Mouse (Mus musculus) MEL (cell line): ENCODE measurements around the gene Cnga3. TPM values are rescaled to one million over a fixed set of nuclear protein-coding genes. Genes with fewer than 3 reads are reported as not detected.

ENCODE experiments used
- DNase-seq: peaks from one replicate; pipeline ENCODE4 v3.0.0; 2011; ENCODE audit warnings: low read depth, low spot score
- H3K27ac ChIP-seq: 2 replicates; pipeline ENCODE4 v1.5.1; 2012; ENCODE audit warnings: low read depth, mild to moderate bottlenecking, control low read depth, low read length, moderate library complexity; ENCODE audit not compliant: control insufficient read depth
- H3K27me3 ChIP-seq, 2 experiments: fragments of 150-350 bp in 1 of 2; sonication (generic) in 1 of 2; 2 replicates each; pipeline ENCODE4 v1.6.1; 2012; ENCODE audit warnings: low read length in 2 of 2, mild to moderate bottlenecking in 2 of 2, improper control_type of control experiment in 1 of 2, moderate library complexity in 1 of 2; ENCODE audit not compliant: insufficient read depth in 2 of 2, control insufficient read depth in 1 of 2
- H3K36me3 ChIP-seq, 2 experiments: 2 replicates each; pipeline ENCODE4 v1.6.1; 2012 to 2014; ENCODE audit warnings: low read length in 2 of 2, improper control_type of control experiment in 1 of 2, inconsistent platforms in 1 of 2, mild to moderate bottlenecking in 1 of 2; ENCODE audit not compliant: insufficient read depth in 2 of 2, control insufficient read depth in 1 of 2
- H3K4me1 ChIP-seq, 2 experiments: fragments of 150-350 bp in 1 of 2; sonication (generic) in 1 of 2; 2 replicates each; pipeline ENCODE4 v1.6.1; 2012; ENCODE audit warnings: low read length in 2 of 2, improper control_type of control experiment in 1 of 2, mild to moderate bottlenecking in 1 of 2; ENCODE audit not compliant: insufficient read depth in 2 of 2, control insufficient read depth in 1 of 2
- H3K4me3 ChIP-seq, 2 experiments: fragments of 150-350 bp in 1 of 2; sonication (generic) in 1 of 2; 2 replicates each; pipeline ENCODE4 v1.5.1; 2012; ENCODE audit warnings: low read depth in 2 of 2, low read length in 2 of 2, mild to moderate bottlenecking in 2 of 2, moderate library complexity in 2 of 2, control low read depth in 1 of 2, improper control_type of control experiment in 1 of 2; ENCODE audit not compliant: control insufficient read depth in 1 of 2, insufficient read depth in 1 of 2
- H3K79me2 ChIP-seq: 2 replicates; pipeline ENCODE4 v1.6.1; 2012; ENCODE audit warnings: mild to moderate bottlenecking, low read length, moderate library complexity; ENCODE audit not compliant: control insufficient read depth, poor library complexity, insufficient read depth
- H3K9ac ChIP-seq: 2 replicates; pipeline ENCODE4 v1.6.1; 2012; ENCODE audit warnings: low read depth, mild to moderate bottlenecking, control low read depth, low read length, moderate library complexity; ENCODE audit not compliant: control insufficient read depth, poor library complexity, severe bottlenecking
- H3K9me3 ChIP-seq: fragments of 150-350 bp; sonication (generic); replicated peaks from 2 replicates; pipeline ENCODE4 v1.6.1; 2012; ENCODE audit warnings: mild to moderate bottlenecking, low read length, improper control_type of control experiment, moderate library complexity; ENCODE audit not compliant: insufficient read depth
- BHLHE40 ChIP-seq: IDR thresholded peaks from 2 replicates; pipeline ENCODE4 v1.6.1; 2012; ENCODE audit warnings: low read depth, mild to moderate bottlenecking, inconsistent platforms, low read length, improper control_type of control experiment, borderline replicate concordance
- CHD2 ChIP-seq: IDR thresholded peaks from 2 replicates; pipeline ENCODE4 v1.6.1; 2011; ENCODE audit warnings: low read length, improper control_type of control experiment
- ELF1 ChIP-seq: IDR thresholded peaks from 2 replicates; pipeline ENCODE4 v1.6.1; 2014; ENCODE audit warnings: low read depth, mild to moderate bottlenecking, inconsistent platforms, low read length, improper control_type of control experiment, moderate library complexity
- EP300 ChIP-seq, 2 experiments: IDR thresholded peaks; 2 replicates each; pipeline ENCODE4 v1.6.1; 2011; ENCODE audit warnings: improper control_type of control experiment in 2 of 2, low read length in 2 of 2, low read depth in 1 of 2, mild to moderate bottlenecking in 1 of 2
- ETS1 ChIP-seq: IDR thresholded peaks from 2 replicates; pipeline ENCODE4 v1.6.1; 2012; ENCODE audit warnings: low read depth, mild to moderate bottlenecking, inconsistent platforms, low read length, improper control_type of control experiment, moderate library complexity
- KAT2A ChIP-seq: conservative IDR thresholded peaks from 2 replicates; pipeline ENCODE4 v1.6.1; 2012; ENCODE audit warnings: low read depth, low read length, improper control_type of control experiment, inconsistent platforms
- MAX ChIP-seq: IDR thresholded peaks from 2 replicates; pipeline ENCODE4 v1.6.1; 2011; ENCODE audit warnings: low read length, improper control_type of control experiment
- MYB ChIP-seq: IDR thresholded peaks from 2 replicates; pipeline ENCODE4 v1.6.1; 2011; ENCODE audit warnings: mild to moderate bottlenecking, low read depth, low read length, improper control_type of control experiment
- MYC ChIP-seq: IDR thresholded peaks from 2 replicates; pipeline ENCODE4 v1.6.1; 2011; ENCODE audit warnings: low read depth, mild to moderate bottlenecking, low read length, improper control_type of control experiment, moderate library complexity
- POLR2AphosphoS2 ChIP-seq: IDR thresholded peaks from 2 replicates; pipeline ENCODE4 v1.6.1; 2011; ENCODE audit warnings: low read length, improper control_type of control experiment
- SIN3A ChIP-seq: IDR thresholded peaks from 2 replicates; pipeline ENCODE4 v1.6.1; 2012; ENCODE audit warnings: low read length, improper control_type of control experiment, inconsistent platforms
- SMC3 ChIP-seq: IDR thresholded peaks from 2 replicates; pipeline ENCODE4 v1.6.1; 2011; ENCODE audit warnings: low read depth, low read length, improper control_type of control experiment
- TBP ChIP-seq: IDR thresholded peaks from 2 replicates; pipeline ENCODE4 v1.8.0; 2011; ENCODE audit warnings: low read depth, low read length, improper control_type of control experiment
- TCF12 ChIP-seq: IDR thresholded peaks from 2 replicates; pipeline ENCODE4 v1.6.1; 2014; ENCODE audit warnings: low read depth, mild to moderate bottlenecking, inconsistent platforms, low read length, improper control_type of control experiment, moderate library complexity
- USF1 ChIP-seq: IDR thresholded peaks from 2 replicates; pipeline ENCODE4 v1.6.1; 2014; ENCODE audit warnings: low read depth, mild to moderate bottlenecking, inconsistent platforms, low read length, improper control_type of control experiment, moderate library complexity
- USF2 ChIP-seq, 2 experiments: IDR thresholded peaks; 2 replicates each; pipeline ENCODE4 v1.6.1; 2011 to 2012; ENCODE audit warnings: improper control_type of control experiment in 2 of 2, low read length in 2 of 2, borderline replicate concordance in 1 of 2, inconsistent platforms in 1 of 2, low read depth in 1 of 2, mild to moderate bottlenecking in 1 of 2; ENCODE audit not compliant: insufficient read depth in 1 of 2
- ZMIZ1 ChIP-seq: IDR thresholded peaks from 2 replicates; pipeline ENCODE4 v1.6.1; 2012; ENCODE audit warnings: low read depth, mild to moderate bottlenecking, inconsistent platforms, low read length, improper control_type of control experiment, moderate library complexity
- ZNF384 ChIP-seq: IDR thresholded peaks from 2 replicates; pipeline ENCODE4 v1.6.1; 2012; ENCODE audit warnings: low read depth, mild to moderate bottlenecking, inconsistent platforms, low read length, improper control_type of control experiment
- polyA plus RNA-seq, 2 experiments: library from polyadenylated mRNA; stranded (reverse) in 1 of 2; unstranded in 1 of 2; fragments of >175 nt in 1 of 2; fragments of >200 nt in 1 of 2; gene quantifications; 2 replicates each; pipeline versions ENCODE4 v1.2.1 to v1.2.4; 2012; ENCODE audit warnings: low replicate concordance in 2 of 2, low read depth in 1 of 2; ENCODE audit not compliant: insufficient read length in 2 of 2, insufficient read depth in 1 of 2, missing spikeins in 1 of 2
- total RNA-seq: library from RNA; depleted of rRNA; stranded (reverse); fragments of 300-350 nt; gene quantifications from 2 replicates; pipeline ENCODE4 v1.2.3, GENCODE M21; 2012

The Cnga3 gene
- total and polyA plus RNA-seq, 3 experiments: 0.04 TPM; not detected in 2

DNA sequence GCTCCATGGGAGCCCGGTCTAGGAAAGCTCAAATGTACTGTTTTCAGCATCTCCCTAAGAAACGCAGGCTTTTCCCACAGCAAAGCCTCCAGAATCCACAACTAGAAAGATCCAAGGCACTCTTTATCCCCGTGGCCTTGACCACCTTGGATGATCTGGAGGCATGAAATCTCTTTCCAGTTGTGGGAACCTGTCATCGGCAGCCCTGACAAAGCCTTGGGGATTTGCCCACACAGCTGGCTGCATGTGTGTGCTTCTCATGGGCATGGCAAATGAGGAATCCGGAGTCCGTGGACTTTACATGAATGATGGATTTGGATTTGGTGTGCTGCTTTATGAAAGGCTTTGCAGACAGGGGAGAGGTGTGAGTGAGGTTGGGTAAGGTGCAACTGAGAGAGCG lies 46.3 kb upstream of the Cnga3 start:
- H3K9ac ChIP-seq: no peak overlapping the region
- H3K4me1 ChIP-seq: no peaks in the 10 kb centered on the region
- H3K9me3 ChIP-seq: no peaks in the 10 kb centered on the region
- H3K4me3 ChIP-seq: no peak overlapping the region
- no peak for TF ChIP-seq SIN3A
- no peak for TF ChIP-seq POLR2AphosphoS2
- TF ChIP-seq BHLHE40: no peak
- no peak for TF ChIP-seq ETS1
- no peak for TF ChIP-seq EP300 (IDR thresholded peaks at IDR 0.05; ENCODE audit: low read depth in 1 of 2, low read length in 2 of 2)
- no peak for TF ChIP-seq USF1
- TF ChIP-seq MAX: no peak
- TF ChIP-seq USF2 (IDR thresholded peaks at IDR 0.05; ENCODE audit: borderline replicate concordance in 1 of 2, insufficient read depth in 1 of 2, low read depth in 1 of 2, low read length in 2 of 2): no peak
- TF ChIP-seq ZNF384: no peak
- TF ChIP-seq MYB: no peak
- TF ChIP-seq MYC: no peak
- no peak for TF ChIP-seq CHD2
- TF ChIP-seq KAT2A: no peak
- no peak for DNase-seq
- peaks cover 0 to 1% of the 10 kb centered on the region in 2 experiments; a peak in 2 of 4 replicates for H3K27me3 ChIP-seq
- no peaks in the 10 kb centered on the region for H3K36me3 ChIP-seq
- no peak overlapping the region for H3K27ac ChIP-seq
- H3K79me2 ChIP-seq: no peaks in the 10 kb centered on the region

DNA sequence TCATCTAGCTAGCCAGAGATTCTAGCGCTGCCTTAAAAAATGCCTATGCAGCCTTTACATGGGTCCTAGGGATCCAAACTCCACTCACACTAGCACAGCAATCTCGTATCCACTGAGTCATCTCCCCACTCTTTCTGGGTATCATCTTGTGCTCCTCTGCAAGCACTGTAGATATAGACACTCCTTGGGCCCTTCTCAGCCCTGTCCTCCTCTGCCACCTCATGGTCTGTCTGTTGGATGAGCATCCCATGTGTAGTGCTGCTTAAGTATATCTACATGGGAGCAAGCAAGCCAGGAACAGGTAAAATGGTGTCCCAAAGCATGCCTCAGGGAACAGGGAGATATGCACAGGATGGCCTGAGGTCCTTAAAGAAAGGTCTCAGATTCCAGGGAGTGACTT lies 36.4 kb upstream of the Cnga3 start:
- Histone ChIP-seq H3K4me1 (no peaks in the 10 kb centered on the region), H3K9ac (no peak overlapping the region), H3K9me3 (no peaks in the 10 kb centered on the region), H3K36me3 (no peaks in the 10 kb centered on the region), H3K27me3 (peaks cover 0 to 2% of the 10 kb centered on the region in 2 experiments; a peak in 2 of 4 replicates)
- no peak for DNase-seq
- TF ChIP-seq TBP (no peak), SMC3 (peak; percentile 18; the same call in 1 of the 2 replicates)
- TF ChIP-seq, all 39 proteins: peak for 1
- H3K4me3 ChIP-seq: no peak overlapping the region
- H3K79me2 ChIP-seq: no peaks in the 10 kb centered on the region
- no peak overlapping the region for H3K27ac ChIP-seq

DNA sequence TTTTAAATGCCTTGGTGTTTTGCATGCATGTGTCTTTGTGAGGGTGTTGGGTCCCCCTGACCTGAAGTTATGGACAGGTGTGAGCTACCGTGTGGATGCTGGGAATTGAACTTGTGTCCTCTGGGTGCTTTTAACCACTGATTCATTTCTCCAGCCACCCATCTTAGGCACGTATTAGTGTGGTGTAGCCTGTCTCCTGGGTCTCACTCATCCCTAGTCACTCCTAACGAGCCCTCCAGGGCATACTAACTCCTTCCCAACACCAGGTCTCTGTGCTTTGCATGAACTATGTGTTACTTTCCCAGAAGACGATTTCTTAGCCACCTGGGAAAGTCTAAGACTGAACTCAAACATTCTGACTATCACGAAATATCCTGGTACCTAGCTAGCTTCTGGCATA lies 34.4 kb upstream of the Cnga3 start:
- TF ChIP-seq ZMIZ1 (no peak), USF2 (IDR thresholded peaks at IDR 0.05; ENCODE audit: borderline replicate concordance in 1 of 2, insufficient read depth in 1 of 2, low read depth in 1 of 2, low read length in 2 of 2) (no peak), TCF12 (no peak), MAX (no peak), ELF1 (no peak)
- Histone ChIP-seq H3K9me3 (no peaks in the 10 kb centered on the region), H3K9ac (no peak overlapping the region), H3K27me3 (peaks cover 2 to 3% of the 10 kb centered on the region in 2 experiments; a peak in 2 of 4 replicates), H3K79me2 (no peaks in the 10 kb centered on the region), H3K27ac (no peak overlapping the region), H3K4me3 (no peak overlapping the region), H3K36me3 (no peaks in the 10 kb centered on the region), H3K4me1 (no peaks in the 10 kb centered on the region)
- DNase-seq: no peak
